ENCODE assay signal across 12 mouse cellular contexts in the genomic region with DNA sequence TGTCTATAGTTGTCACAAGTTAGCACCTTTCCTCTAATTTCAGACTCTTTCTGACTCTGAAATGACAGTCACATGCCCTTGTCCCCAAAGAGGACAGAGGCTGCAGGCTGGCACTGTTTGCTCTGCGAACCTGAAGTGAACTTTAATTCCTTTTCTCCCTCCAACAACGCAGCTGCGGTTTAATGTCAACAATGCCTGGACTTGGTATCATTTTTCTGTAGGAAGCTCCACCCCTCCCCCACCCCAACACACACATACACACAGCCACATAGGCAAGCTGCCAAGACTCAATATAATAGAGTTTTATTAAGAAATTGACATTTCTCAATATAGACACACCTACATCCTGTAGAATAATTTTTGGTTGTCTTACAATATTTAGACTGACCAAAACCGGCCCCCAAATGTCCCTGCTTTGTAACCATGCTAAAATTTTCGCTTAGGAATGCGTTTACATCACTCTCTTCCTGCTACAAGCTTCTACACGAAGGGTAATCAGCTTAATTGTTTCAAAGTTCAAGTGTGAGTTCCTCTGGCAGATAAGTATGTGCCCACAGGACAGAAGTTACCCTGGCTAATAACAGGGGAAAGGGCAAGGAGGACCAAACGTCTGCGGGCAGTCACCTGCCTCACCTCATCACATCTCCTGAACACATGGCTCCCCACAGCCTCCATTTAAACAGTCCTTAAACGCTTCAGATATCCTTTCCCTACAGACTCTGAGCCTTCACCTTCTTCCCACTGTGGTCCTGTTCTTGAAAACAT. TPM values are rescaled to one million over a fixed set of nuclear protein-coding genes. Genes with fewer than 3 reads are reported as not detected.
DNase-seq lines count a peak whose midpoint lies in the region; ATAC-seq and TF ChIP-seq lines count a peak whose summit lies in the region.
"Had no signal": no experiment of that assay in that cellular context is flagged by ENCODE, and none has a peak within 500 bp of the region (broad histone marks: within the 10 kb centered on the region; RNA-seq: fewer than 3 reads in every experiment).

No protein-coding gene starts in this region.

- no peaks in the 10 kb centered on the region for H3K36me3 ChIP-seq in liver, embryonic 12.5 days
- no peaks in the 10 kb centered on the region for H3K36me3 ChIP-seq in intestine, postnatal 0 days (ENCODE audit: control insufficient read depth, insufficient read depth)
- H3K36me3 ChIP-seq in myocyte (ENCODE audit: control insufficient read depth, insufficient read depth), result no peaks in the 10 kb centered on the region
- H3K36me3 ChIP-seq: forebrain, embryonic 15.5 days; midbrain, embryonic 12.5 days had no signal

- H3K4me2 ChIP-seq in liver, embryonic 12.5 days, result no peak overlapping the region
- H3K4me2 ChIP-seq in intestine, postnatal 0 days (replicated peaks; ENCODE audit: low read depth), result peak overlapping the region; percentile 32; the same call in 1 of the 2 replicates
- peak overlapping the region; percentile 30 for H3K4me2 ChIP-seq in myocyte (ENCODE audit: low read depth)
- H3K4me2 ChIP-seq: forebrain, embryonic 15.5 days; midbrain, embryonic 12.5 days had no signal

- no peak for TF ChIP-seq POLR2A in brain, embryonic 14.5 days (IDR thresholded peaks at IDR 0.05; ENCODE audit: borderline replicate concordance, extremely low read depth, insufficient read depth, insufficient read length, poor library complexity, severe bottlenecking)
- no peak for TF ChIP-seq POLR2A in myocyte (IDR thresholded peaks at IDR 0.05; ENCODE audit: insufficient read length, low read depth)

- peaks cover 41% of the 10 kb centered on the region for H3K4me1 ChIP-seq in liver, embryonic 12.5 days
- 0 out of 2 replicates have a peak, but pooled peaks cover 8% of the 10 kb centered on the region for H3K4me1 ChIP-seq in intestine, postnatal 0 days (replicated peaks; ENCODE audit: control insufficient read depth, insufficient read depth, low read length)
- H3K4me1 ChIP-seq: midbrain, embryonic 12.5 days had no signal

- H3K27me3 ChIP-seq in liver, embryonic 12.5 days (replicated peaks), result no peaks in the 10 kb centered on the region
- H3K27me3 ChIP-seq in intestine, postnatal 0 days (replicated peaks; ENCODE audit: control insufficient read depth, insufficient read depth, low read length), result no peaks in the 10 kb centered on the region
- no peaks in the 10 kb centered on the region for H3K27me3 ChIP-seq in myocyte (ENCODE audit: control insufficient read depth, insufficient read depth, insufficient read length)
- H3K27me3 ChIP-seq: CH12.LX; forebrain, embryonic 15.5 days; midbrain, embryonic 12.5 days had no signal

- no peaks in the 10 kb centered on the region for H3K9me3 ChIP-seq in liver, embryonic 12.5 days (replicated peaks)
- H3K9me3 ChIP-seq in intestine, postnatal 0 days (ENCODE audit: control insufficient read depth), result no peaks in the 10 kb centered on the region
- H3K9me3 ChIP-seq: forebrain, embryonic 15.5 days; midbrain, embryonic 12.5 days had no signal

- WGBS in liver, embryonic 12.5 days (ENCODE audit: insufficient replicate concordance), result 51% methylated on average over 10 of the region's 10 CpGs
- WGBS in intestine, postnatal 0 days, result 10% methylated on average over 10 of the region's 10 CpGs

- no peak overlapping the region for H3K9ac ChIP-seq in liver, embryonic 12.5 days
- no peak overlapping the region for H3K9ac ChIP-seq in intestine, postnatal 0 days (ENCODE audit: low read depth, low read length)
- H3K9ac ChIP-seq: forebrain, embryonic 15.5 days; midbrain, embryonic 12.5 days had no signal

- no peak overlapping the region for H3ac ChIP-seq in myocyte (ENCODE audit: control insufficient read depth, insufficient read length)

- ATAC-seq in liver, embryonic 12.5 days, result no peak
- ATAC-seq in intestine, postnatal 0 days, result peak; percentile 71
- ATAC-seq: forebrain, embryonic 15.5 days had no signal

- TF ChIP-seq CTCF in brain, embryonic 14.5 days (IDR thresholded peaks at IDR 0.05; ENCODE audit: borderline replicate concordance, extremely low read depth, insufficient read depth, insufficient read length), result no peak
- TF ChIP-seq CTCF in intestine, postnatal 0 days (IDR thresholded peaks at IDR 0.05; ENCODE audit: low read depth), result no peak

- H3K79me2 ChIP-seq in myocyte (ENCODE audit: control insufficient read depth, insufficient read depth), result no peaks in the 10 kb centered on the region

- no peak overlapping the region for H3K4me3 ChIP-seq in liver, embryonic 12.5 days
- H3K4me3 ChIP-seq in intestine, postnatal 0 days (ENCODE audit: low read depth, low read length), result no peak overlapping the region
- H3K4me3 ChIP-seq in myocyte, result no peak overlapping the region
- H3K4me3 ChIP-seq: forebrain, embryonic 15.5 days; midbrain, embryonic 12.5 days had no signal

- no peak overlapping the region for H3K27ac ChIP-seq in liver, embryonic 12.5 days
- peak overlapping the region; percentile 81 for H3K27ac ChIP-seq in intestine, postnatal 0 days (ENCODE audit: low read depth, low read length)
- H3K27ac ChIP-seq: forebrain, embryonic 15.5 days; midbrain, embryonic 12.5 days had no signal

- DNase-seq in liver, result peak; percentile 43
- peak; percentile 29 for DNase-seq in brain, embryonic 14.5 days (ENCODE audit: low read depth)
- DNase-seq in adrenal gland, postnatal 14 days, result no peak
- DNase-seq in cerebellum, postnatal 14 days, result no peak
- no peak for DNase-seq in urinary bladder, adult 2 months (ENCODE audit: low spot score)
- DNase-seq: kidney, postnatal 10 days had no signal

TF ChIP-seq in myocyte, 11 proteins besides CTCF, POLR2A, EP300 and RAD21:
- TF ChIP-seq SRF (IDR thresholded peaks at IDR 0.05; ENCODE audit: control insufficient read depth, insufficient read length, low read depth), result no peak
- TF ChIP-seq MAX (IDR thresholded peaks at IDR 0.05; ENCODE audit: low read depth), result no peak
- no peak for TF ChIP-seq REST (IDR thresholded peaks at IDR 0.05; ENCODE audit: insufficient read depth, insufficient read length)
- no peak for TF ChIP-seq MYOD1 (IDR thresholded peaks at IDR 0.05; ENCODE audit: control insufficient read depth in 1 of 3, insufficient read length in 2 of 3, low read depth in 2 of 3)
- TF ChIP-seq USF1 (IDR thresholded peaks at IDR 0.05; ENCODE audit: low read depth), result no peak
- no peak for TF ChIP-seq E2F4 (IDR thresholded peaks at IDR 0.05; ENCODE audit: insufficient read depth)
- no peak for TF ChIP-seq POLR2AphosphoS2 (IDR thresholded peaks at IDR 0.05; ENCODE audit: insufficient read length, low read depth)
- TF ChIP-seq CEBPB (IDR thresholded peaks at IDR 0.05; ENCODE audit: insufficient read depth, poor library complexity, severe bottlenecking), result no peak
TF ChIP-seq in myocyte: peak in this region for 0.

RNA-seq across cellular contexts. Expression of a gene that starts 43.2 kb away (rescaled TPM):
- 1.4 and 2.3 TPM in 2 replicates for polyA plus RNA-seq in liver, embryonic 12.5 days (2016; fragmentation: Nextera tagmentation; extraction: Ambion mirVana)
- 8.7 and 11.7 TPM in 2 replicates for polyA plus RNA-seq in brain, embryonic 14.5 days (2012; rRNA removed)
- 7.8 and 10.2 TPM in 2 replicates for polyA plus RNA-seq in intestine, postnatal 0 days (2015; fragmentation: Nextera tagmentation; extraction: Ambion mirVana)
- polyA plus RNA-seq in myocyte (2012; fragmentation: generic; extraction: Trizol), result 7.2 TPM
- 34.8 and 45.0 TPM in 2 replicates for total RNA-seq in adrenal gland, postnatal 14 days (2021)
- polyA plus RNA-seq in urinary bladder, adult 2 months (2012; rRNA removed), result 51.3 and 115 TPM in 2 replicates
- total RNA-seq: CH12.LX had no signal

Comparison
In these comparisons a context has a peak if more than half of its experiments do, and no peak if none do; other contexts are left out.
1. DNase-seq: peak in liver (single experiment) and brain, embryonic 14.5 days (single experiment); none in adrenal gland, postnatal 14 days (single experiment), cerebellum, postnatal 14 days (0 of 2) and urinary bladder, adult 2 months (single experiment).